Mouse (Mus musculus) ES-E14 (cell line): ENCODE results near the gene Zbed4. TPM values are rescaled to one million over a fixed set of nuclear protein-coding genes. Genes with fewer than 3 reads are reported as not detected.

Experiments used
- DNase-seq: peaks from one replicate; pipeline ENCODE4 v3.0.0-alpha.2; 2013; ENCODE audit warnings: low read depth, low spot score
- H3K27ac ChIP-seq: 2 replicates; pipeline ENCODE4 v1.5.1; 2012; ENCODE audit warnings: low read depth, mild to moderate bottlenecking, low read length, moderate library complexity, mixed read lengths; ENCODE audit not compliant: poor library complexity, insufficient read depth, severe bottlenecking
- H3K36me3 ChIP-seq: 2 replicates; pipeline ENCODE4 v1.6.1; 2012; ENCODE audit warnings: mild to moderate bottlenecking, low read length, moderate library complexity, mixed read lengths; ENCODE audit not compliant: control insufficient read depth, poor library complexity, insufficient read depth, severe bottlenecking
- H3K4me1 ChIP-seq, 2 experiments: fragments of 150-350 bp in 1 of 2; sonication (generic) in 1 of 2; 2 replicates each; pipeline ENCODE4 v1.6.1; 2012; ENCODE audit warnings: low read length in 2 of 2, mild to moderate bottlenecking in 1 of 2, mixed read lengths in 1 of 2; ENCODE audit not compliant: control insufficient read depth in 2 of 2, insufficient read depth in 2 of 2, poor library complexity in 1 of 2
- H3K4me3 ChIP-seq, 2 experiments: fragments of 150-350 bp in 1 of 2; sonication (generic) in 1 of 2; 2 replicates each; pipeline ENCODE4 v1.5.1; 2012; ENCODE audit warnings: low read length in 2 of 2, low read depth in 1 of 2, mild to moderate bottlenecking in 1 of 2, mixed read lengths in 1 of 2; ENCODE audit not compliant: insufficient read depth in 1 of 2, poor library complexity in 1 of 2, severe bottlenecking in 1 of 2
- H3K9ac ChIP-seq: 2 replicates; pipeline ENCODE4 v1.6.1; 2012; ENCODE audit warnings: low read depth, mild to moderate bottlenecking, low read length, mixed read lengths; ENCODE audit not compliant: poor library complexity, insufficient read depth, severe bottlenecking
- H3K9me3 ChIP-seq: fragments of 150-350 bp; sonication (generic); 2 replicates; pipeline ENCODE4 v1.6.1; 2012; ENCODE audit warnings: low read depth, mild to moderate bottlenecking, low read length; ENCODE audit not compliant: control insufficient read depth, insufficient read depth
- CHD2 ChIP-seq: IDR thresholded peaks from 2 replicates; pipeline ENCODE4 v1.6.1; 2014; ENCODE audit warnings: mild to moderate bottlenecking, low read depth, low read length, inconsistent platforms
- HCFC1 ChIP-seq: IDR thresholded peaks from 2 replicates; pipeline ENCODE4 v1.6.1; 2012; ENCODE audit warnings: low read length, inconsistent platforms, borderline replicate concordance; ENCODE audit not compliant: insufficient read depth
- MAFK ChIP-seq: IDR thresholded peaks from 2 replicates; pipeline ENCODE4 v1.6.1; 2014; ENCODE audit warnings: mild to moderate bottlenecking, low read depth, low read length, inconsistent platforms; ENCODE audit not compliant: insufficient read depth
- ZC3H11A ChIP-seq: IDR thresholded peaks from 2 replicates; pipeline ENCODE4 v1.6.1; 2012; ENCODE audit warnings: low read depth, mild to moderate bottlenecking, inconsistent platforms, low read length, borderline replicate concordance
- ZNF384 ChIP-seq: IDR thresholded peaks from 2 replicates; pipeline ENCODE4 v1.6.1; 2012; ENCODE audit warnings: low read depth, low read length, inconsistent platforms
- in situ Hi-C, 2 experiments: fragments of 600-800 bp; cut with MboI; formaldehyde crosslinking; loops; one replicate each; pipeline ENCODE4 v1.15.1; 2025; ENCODE audit warnings: low sequenced_read_pairs in 2 of 2, inconsistent platforms in 1 of 2; ENCODE audit not compliant: unreplicated experiment in 2 of 2
- total RNA-seq: library from RNA; depleted of rRNA; stranded (reverse); fragments of 300-350 nt; gene quantifications from 2 replicates; pipeline ENCODE4 v1.2.3, GENCODE M21; 2012

The Zbed4 gene
- total RNA-seq, 1 experiment = 43.6 TPM

- H3K9ac ChIP-seq = peak overlapping the region; percentile 79
- TF ChIP-seq HCFC1 (no peak), CHD2 (no peak), ZNF384 (no peak), ZC3H11A (no peak)
- in situ Hi-C loops = no loop called here
These were observed 39.0 kb upstream of the Zbed4 start for GRCm38 (mm10) chr15:88712501-88712900.

GRCm38 (mm10) chr15:88714021-88714589 is 37.4 kb upstream of the Zbed4 start:
- DNase-seq = no peak
- H3K9me3 ChIP-seq = no peaks in the 10 kb centered on the region
- no peak for TF ChIP-seq ZC3H11A
- in situ Hi-C loops = no loop called here
- no peak overlapping the region for H3K27ac ChIP-seq
- no peak overlapping the region for H3K4me3 ChIP-seq
- peaks cover 5 to 33% of the 10 kb centered on the region in 2 experiments; a peak in 3 of 4 replicates for H3K4me1 ChIP-seq
- H3K9ac ChIP-seq = no peak overlapping the region
- H3K36me3 ChIP-seq = peaks cover 59% of the 10 kb centered on the region

More at GRCm38 (mm10) chr15:88712501-88712900, 39.0 kb upstream of the Zbed4 start:
- Histone ChIP-seq H3K27ac (peak overlapping the region; percentile 73), H3K4me1 (peaks cover 8 to 28% of the 10 kb centered on the region in 2 experiments; a peak in 3 of 4 replicates), H3K4me3 (peak overlapping the region in 1 of 2 experiments; percentile 47; a peak in 2 of 4 replicates), H3K9me3 (no peaks in the 10 kb centered on the region), H3K36me3 (peaks cover 51% of the 10 kb centered on the region)
- DNase-seq = no peak

GRCm38 (mm10) chr15:88716350-88716749 is 35.1 kb upstream of the Zbed4 start:
- H3K36me3 ChIP-seq = peaks cover 52% of the 10 kb centered on the region

GRCm38 (mm10) chr15:88717239-88717638 is 34.2 kb upstream of the Zbed4 start:
- Histone ChIP-seq H3K4me3 (no peak overlapping the region), H3K36me3 (peaks cover 46% of the 10 kb centered on the region), H3K9ac (no peak overlapping the region), H3K4me1 (peaks cover 12 to 27% of the 10 kb centered on the region in 2 experiments), H3K27ac (no peak overlapping the region), H3K9me3 (no peaks in the 10 kb centered on the region)
- TF ChIP-seq ZC3H11A (no peak), CHD2 (no peak), HCFC1 (no peak), MAFK (no peak), ZNF384 (no peak)
- no peak for DNase-seq
- in situ Hi-C loops = no loop called here

More at GRCm38 (mm10) chr15:88716350-88716749, 35.1 kb upstream of the Zbed4 start:
- in situ Hi-C loops = no loop called here
- Histone ChIP-seq H3K9ac (no peak overlapping the region), H3K4me3 (no peak overlapping the region), H3K4me1 (peaks cover 8 to 33% of the 10 kb centered on the region in 2 experiments), H3K27ac (no peak overlapping the region), H3K9me3 (no peaks in the 10 kb centered on the region)
- no peak for DNase-seq
- no peak for TF ChIP-seq HCFC1
- no peak for TF ChIP-seq ZC3H11A
- TF ChIP-seq CHD2 = no peak

- Histone ChIP-seq H3K36me3 (peaks cover 43% of the 10 kb centered on the region), H3K4me3 (no peak overlapping the region), H3K9me3 (no peaks in the 10 kb centered on the region), H3K9ac (no peak overlapping the region; the same call in 1 of the 2 replicates), H3K27ac (no peak overlapping the region), H3K4me1 (peaks cover 10 to 19% of the 10 kb centered on the region in 2 experiments; a peak in 2 of 4 replicates)
- TF ChIP-seq HCFC1 (no peak), ZC3H11A (no peak), CHD2 (no peak), ZNF384 (no peak), MAFK (no peak)
- in situ Hi-C loops = no loop called here
- DNase-seq = no peak
These were observed 28.3 kb upstream of the Zbed4 start for GRCm38 (mm10) chr15:88723205-88723604.
